Mouse (Mus musculus): Measurements from ENCODE around the gene Ralgps1. TPM values are rescaled to one million over a fixed set of nuclear protein-coding genes. Genes with fewer than 3 reads are reported as not detected.

The Ralgps1 gene
- polyA plus RNA-seq (2015; fragmentation: Nextera tagmentation; extraction: Ambion mirVana): 27.2 and 31.1 TPM in 2 replicates

- Histone ChIP-seq H3K9me3 (replicated peaks) (no peaks in the 10 kb centered on the region), H3K4me3 (peak within 1 kb of the TSS; percentile 65), H3K4me2 (peak within 1 kb of the TSS; percentile 77), H3K36me3 (ENCODE audit: poor library complexity, severe bottlenecking) (peaks cover 20% of the 10 kb centered on the region), H3K9ac (peak within 1 kb of the TSS; percentile 83), H3K4me1 (peaks cover 34% of the 10 kb centered on the region), H3K27ac (peak within 1 kb of the TSS; percentile 99), H3K27me3 (no peaks in the 10 kb centered on the region)
- peak; percentile 99 for ATAC-seq
- under 1% methylated on average over 49 of the region's 74 CpGs for WGBS
Observed at GRCm38 (mm10) chr2:33370777-33371647, at the start of gene Ralgps1. Gene Ralgps1, minus strand, starts transcription at chr2:33371486.

- H3K36me3 ChIP-seq (ENCODE audit: poor library complexity, severe bottlenecking): peaks cover 21% of the 10 kb centered on the region
- no peak for ATAC-seq
- H3K9me3 ChIP-seq (replicated peaks): no peaks in the 10 kb centered on the region
- H3K27ac ChIP-seq: no peak overlapping the region
- H3K4me3 ChIP-seq: no peak overlapping the region
- H3K9ac ChIP-seq: no peak overlapping the region
- WGBS: 85% methylated on average over 4 of the region's 4 CpGs
- peaks cover 3% of the 10 kb centered on the region; the same call in 1 of the 2 replicates for H3K4me1 ChIP-seq
- no peaks in the 10 kb centered on the region for H3K27me3 ChIP-seq
- H3K4me2 ChIP-seq: no peak overlapping the region
Observed at GRCm38 (mm10) chr2:33417454-33417853, 46.2 kb upstream of the Ralgps1 start.

DNA sequence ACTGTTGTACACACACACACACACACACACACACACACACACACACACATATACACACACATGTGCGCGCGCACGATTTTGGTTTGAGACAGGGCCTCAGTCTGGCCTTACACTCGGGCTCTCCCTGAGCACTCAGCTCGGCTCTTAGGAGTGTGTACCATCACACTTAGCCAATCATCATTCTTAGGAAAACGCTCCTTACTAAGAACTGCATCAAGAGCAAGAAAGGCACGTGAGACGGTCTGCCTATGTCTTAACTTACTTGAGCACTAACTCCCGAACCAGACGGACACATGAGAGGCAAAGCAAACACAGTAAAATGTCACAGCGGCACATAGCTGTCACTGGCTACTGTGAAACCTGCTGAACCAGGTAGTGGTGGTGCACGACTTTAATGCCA, 42.7 kb upstream of the Ralgps1 start:
- no peak overlapping the region for H3K4me2 ChIP-seq
- H3K4me1 ChIP-seq: peaks cover 3% of the 10 kb centered on the region; the same call in 1 of the 2 replicates
- H3K27me3 ChIP-seq: no peaks in the 10 kb centered on the region
- H3K27ac ChIP-seq: no peak overlapping the region
- H3K4me3 ChIP-seq: no peak overlapping the region
- H3K9ac ChIP-seq: no peak overlapping the region
- no peaks in the 10 kb centered on the region for H3K9me3 ChIP-seq (replicated peaks)
- no peak for ATAC-seq
- H3K36me3 ChIP-seq (ENCODE audit: poor library complexity, severe bottlenecking): peaks cover 38% of the 10 kb centered on the region
- WGBS: 92% methylated on average over 13 of the region's 13 CpGs

GRCm38 (mm10) chr2:33412111-33412510, 40.8 kb upstream of the Ralgps1 start:
- Histone ChIP-seq H3K27me3 (no peaks in the 10 kb centered on the region), H3K9ac (no peak overlapping the region), H3K36me3 (ENCODE audit: poor library complexity, severe bottlenecking) (peaks cover 44% of the 10 kb centered on the region), H3K4me2 (no peak overlapping the region), H3K9me3 (replicated peaks) (no peaks in the 10 kb centered on the region), H3K27ac (peak overlapping the region; percentile 44), H3K4me3 (no peak overlapping the region), H3K4me1 (peaks cover 3% of the 10 kb centered on the region; the same call in 1 of the 2 replicates)
- no peak for ATAC-seq
- 79% methylated on average over 14 of the region's 14 CpGs for WGBS

- peaks cover 5% of the 10 kb centered on the region; the same call in 1 of the 2 replicates for H3K4me1 ChIP-seq
- 88% methylated on average over 4 of the region's 4 CpGs for WGBS
- no peak for ATAC-seq
- H3K9me3 ChIP-seq (replicated peaks): no peaks in the 10 kb centered on the region
- H3K27me3 ChIP-seq: no peaks in the 10 kb centered on the region
- H3K4me3 ChIP-seq: no peak overlapping the region
- peaks cover 11% of the 10 kb centered on the region for H3K36me3 ChIP-seq (ENCODE audit: poor library complexity, severe bottlenecking)
- H3K4me2 ChIP-seq: no peak overlapping the region
- no peak overlapping the region for H3K9ac ChIP-seq
- H3K27ac ChIP-seq: no peak overlapping the region
Observed at GRCm38 (mm10) chr2:33403511-33404003, 32.3 kb upstream of the Ralgps1 start.

DNA sequence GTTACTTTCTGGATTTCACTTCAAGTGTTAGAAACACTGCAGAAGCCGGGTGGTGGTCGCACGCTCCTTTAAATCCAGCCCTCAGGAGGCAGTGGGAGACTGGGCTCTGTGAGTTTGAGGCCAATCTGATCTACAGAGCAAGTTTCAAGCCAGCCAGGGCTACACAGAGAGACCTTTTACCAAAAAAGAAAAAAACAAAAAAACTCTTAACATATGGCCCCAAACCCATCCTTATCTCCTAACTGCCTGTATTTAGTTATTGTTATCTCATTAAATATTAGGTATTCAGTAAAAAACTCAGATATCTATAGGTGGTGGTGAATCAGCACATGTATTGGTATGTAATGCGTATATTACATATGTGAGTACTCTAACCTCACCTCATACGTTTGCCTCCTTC, 31.4 kb upstream of the Ralgps1 start:
- no peak overlapping the region for H3K4me3 ChIP-seq
- ATAC-seq: no peak
- WGBS: 71% methylated on average over 5 of the region's 5 CpGs
- H3K4me1 ChIP-seq: peaks cover 5% of the 10 kb centered on the region; the same call in 1 of the 2 replicates
- no peaks in the 10 kb centered on the region for H3K27me3 ChIP-seq
- H3K9me3 ChIP-seq (replicated peaks): no peaks in the 10 kb centered on the region
- no peak overlapping the region for H3K9ac ChIP-seq
- no peak overlapping the region for H3K27ac ChIP-seq
- no peak overlapping the region for H3K4me2 ChIP-seq
- H3K36me3 ChIP-seq (ENCODE audit: poor library complexity, severe bottlenecking): 0 out of 2 replicates have a peak, but pooled peaks cover 4% of the 10 kb centered on the region

- Histone ChIP-seq H3K4me1 (peaks cover 5% of the 10 kb centered on the region; the same call in 1 of the 2 replicates), H3K9me3 (replicated peaks) (no peaks in the 10 kb centered on the region), H3K27me3 (no peaks in the 10 kb centered on the region), H3K36me3 (ENCODE audit: poor library complexity, severe bottlenecking) (0 out of 2 replicates have a peak, but pooled peaks cover 4% of the 10 kb centered on the region), H3K4me3 (no peak overlapping the region), H3K4me2 (no peak overlapping the region), H3K27ac (no peak overlapping the region), H3K9ac (no peak overlapping the region)
- ATAC-seq: no peak
- WGBS: 37% methylated on average over 7 of the region's 7 CpGs
Observed at GRCm38 (mm10) chr2:33402236-33402635, 30.9 kb upstream of the Ralgps1 start.

DNA sequence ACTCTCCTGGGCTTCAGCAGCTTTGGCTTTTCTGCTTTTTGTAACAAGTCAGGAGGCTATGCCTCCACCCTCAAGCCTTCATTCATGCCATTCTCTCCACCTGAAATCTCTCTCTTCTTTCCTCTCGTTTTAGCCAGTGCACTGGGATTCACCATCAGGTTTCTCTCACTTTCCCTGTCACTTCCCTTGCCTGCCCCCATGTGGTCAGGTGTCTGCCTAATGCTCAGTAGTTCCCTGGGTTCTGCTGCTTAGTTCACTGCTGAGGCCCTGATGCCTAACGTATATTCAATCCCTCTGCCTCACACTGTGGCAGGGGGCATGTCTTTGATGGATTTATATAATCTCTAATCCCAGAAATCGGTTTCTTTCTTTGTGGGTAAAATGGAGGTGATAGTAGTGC, 29.9 kb upstream of the Ralgps1 start:
- H3K4me2 ChIP-seq: no peak overlapping the region
- no peak overlapping the region for H3K9ac ChIP-seq
- no peak overlapping the region for H3K27ac ChIP-seq
- no peaks in the 10 kb centered on the region for H3K36me3 ChIP-seq (ENCODE audit: poor library complexity, severe bottlenecking)
- 41% methylated on average over 3 of the region's 3 CpGs for whole genome bisulfite sequencing
- ATAC-seq: no peak
- H3K4me1 ChIP-seq: 0 out of 2 replicates have a peak, but pooled peaks cover under 1% of the 10 kb centered on the region
- no peaks in the 10 kb centered on the region for H3K27me3 ChIP-seq
- H3K4me3 ChIP-seq: no peak overlapping the region
- no peaks in the 10 kb centered on the region for H3K9me3 ChIP-seq (replicated peaks)

DNA sequence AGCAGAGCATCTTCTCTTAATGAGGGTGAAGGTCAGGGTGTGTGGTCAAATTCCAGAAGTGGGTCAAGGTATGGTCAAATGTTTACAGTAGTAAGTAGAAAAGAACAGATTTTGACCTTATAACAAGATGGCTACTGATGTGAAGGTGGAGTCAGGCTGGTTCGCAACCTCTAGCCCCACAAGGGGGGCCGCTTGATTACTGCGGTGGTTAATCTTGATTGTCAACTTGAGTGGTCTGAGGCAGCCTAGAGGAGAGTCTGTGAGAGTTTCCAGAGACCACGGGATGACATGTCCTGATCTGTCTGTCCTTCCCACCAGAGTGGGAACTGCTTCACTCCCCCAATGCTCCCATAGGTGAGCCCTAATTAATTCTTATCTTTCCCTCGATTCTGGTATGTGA, 29.3 kb upstream of the Ralgps1 start:
- H3K9me3 ChIP-seq (replicated peaks): no peaks in the 10 kb centered on the region
- H3K4me3 ChIP-seq: no peak overlapping the region
- no peak overlapping the region for H3K4me2 ChIP-seq
- no peaks in the 10 kb centered on the region for H3K27me3 ChIP-seq
- WGBS: 87% methylated on average over 5 of the region's 5 CpGs
- H3K9ac ChIP-seq: no peak overlapping the region
- no peaks in the 10 kb centered on the region for H3K36me3 ChIP-seq (ENCODE audit: poor library complexity, severe bottlenecking)
- ATAC-seq: no peak
- H3K27ac ChIP-seq: no peak overlapping the region
- H3K4me1 ChIP-seq: no peaks in the 10 kb centered on the region

- Histone ChIP-seq H3K9me3 (replicated peaks) (no peaks in the 10 kb centered on the region), H3K9ac (no peak overlapping the region), H3K4me3 (no peak overlapping the region), H3K4me1 (peaks cover 4% of the 10 kb centered on the region; the same call in 1 of the 2 replicates), H3K4me2 (no peak overlapping the region), H3K36me3 (ENCODE audit: poor library complexity, severe bottlenecking) (no peaks in the 10 kb centered on the region), H3K27ac (no peak overlapping the region), H3K27me3 (no peaks in the 10 kb centered on the region)
- 86% methylated on average over 7 of the region's 7 CpGs for WGBS
- no peak for ATAC-seq
Observed at GRCm38 (mm10) chr2:33399091-33399490, 27.8 kb upstream of the Ralgps1 start.

- Histone ChIP-seq H3K4me3 (no peak overlapping the region), H3K27ac (no peak overlapping the region), H3K36me3 (ENCODE audit: poor library complexity, severe bottlenecking) (no peaks in the 10 kb centered on the region), H3K4me2 (no peak overlapping the region), H3K9ac (no peak overlapping the region), H3K27me3 (no peaks in the 10 kb centered on the region), H3K9me3 (replicated peaks) (no peaks in the 10 kb centered on the region), H3K4me1 (peaks cover 11% of the 10 kb centered on the region; the same call in 1 of the 2 replicates)
- ATAC-seq: no peak
- WGBS: 75% methylated on average over 4 of the region's 4 CpGs
Observed at GRCm38 (mm10) chr2:33397036-33397435, 25.8 kb upstream of the Ralgps1 start.

DNA sequence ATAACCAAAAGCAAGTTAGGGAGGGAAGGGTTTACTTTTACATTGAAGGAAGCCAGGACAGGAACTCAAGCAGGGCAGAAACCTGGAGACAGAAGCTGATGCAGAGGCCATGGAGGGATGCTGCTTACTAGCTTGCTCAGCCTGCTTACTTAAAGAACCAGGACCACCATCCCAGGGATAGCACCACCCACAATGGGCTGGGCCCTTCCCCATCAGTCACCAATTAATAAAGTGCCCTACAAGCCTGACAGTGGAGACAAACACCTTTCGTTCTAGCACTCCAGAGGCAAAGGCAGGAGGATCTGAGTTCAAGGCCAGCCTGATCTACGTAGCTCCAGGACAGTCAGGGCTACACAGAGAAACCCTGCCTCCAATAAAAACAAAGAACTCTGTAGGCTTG, 23.8 kb upstream of the Ralgps1 start:
- H3K27ac ChIP-seq: no peak overlapping the region
- H3K4me2 ChIP-seq: no peak overlapping the region
- peaks cover 11% of the 10 kb centered on the region; the same call in 1 of the 2 replicates for H3K4me1 ChIP-seq
- H3K27me3 ChIP-seq: no peaks in the 10 kb centered on the region
- no peak overlapping the region for H3K9ac ChIP-seq
- no peak for ATAC-seq
- H3K9me3 ChIP-seq (replicated peaks): no peaks in the 10 kb centered on the region
- no peaks in the 10 kb centered on the region for H3K36me3 ChIP-seq (ENCODE audit: poor library complexity, severe bottlenecking)
- 90% methylated on average over 2 of the region's 2 CpGs for WGBS
- no peak overlapping the region for H3K4me3 ChIP-seq

Measured in forebrain, embryonic 13.5 days (tissue).